Mouse (Mus musculus): ENCODE results near the gene Rpl9-ps1.

The Rpl9-ps1 gene

GRCm38 (mm10) chr11:83619037-83619436, 26.4 kb downstream of the Rpl9-ps1 start:
- no peak for DNase-seq (ENCODE audit: low spot score in 2 of 2)

DNA sequence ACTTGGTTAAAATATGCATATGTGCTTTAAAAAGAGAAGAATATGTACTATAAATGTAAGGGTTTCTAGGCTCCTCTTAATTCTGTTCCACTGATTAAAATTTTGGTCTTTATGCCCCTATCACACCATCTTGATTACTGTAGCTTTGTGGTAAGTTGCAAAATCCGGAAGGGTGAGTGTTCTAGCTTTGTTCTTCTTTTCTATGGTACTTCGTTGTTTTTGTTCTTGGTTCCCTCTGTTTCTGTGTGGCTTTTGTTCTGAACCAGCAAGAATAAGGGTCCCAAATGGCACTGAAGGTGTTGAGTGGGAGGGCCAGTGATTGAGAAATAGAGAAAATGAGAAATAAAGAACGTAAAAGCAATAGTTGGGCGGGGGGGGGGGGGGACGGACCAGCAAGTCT, 27.2 kb downstream of the Rpl9-ps1 start:
- no peak for DNase-seq (ENCODE audit: low spot score in 2 of 2)

- DNase-seq (ENCODE audit: low spot score in 2 of 2) = no peak
These were observed 28.8 kb downstream of the Rpl9-ps1 start for GRCm38 (mm10) chr11:83616586-83616985.

DNA sequence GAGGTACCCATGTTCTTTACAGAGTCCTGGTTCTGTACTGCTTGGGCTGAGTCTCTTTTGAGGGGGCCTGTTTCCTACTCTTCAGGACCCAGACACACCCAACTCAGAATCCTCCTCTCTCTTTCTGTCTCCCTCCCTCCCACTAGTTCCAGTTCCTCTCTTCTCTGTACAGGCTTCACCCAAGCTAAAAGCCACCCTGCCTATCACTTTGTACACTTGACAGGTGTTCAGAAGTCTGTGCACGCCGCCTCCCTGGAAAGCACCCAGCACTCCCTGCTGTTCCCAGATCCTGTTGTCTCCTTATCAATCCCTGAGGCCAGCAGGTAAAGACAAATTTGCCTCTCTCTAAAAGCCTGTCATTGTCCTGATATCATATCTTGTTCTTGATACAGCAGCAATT, 34.5 kb downstream of the Rpl9-ps1 start:
- no peak for DNase-seq (ENCODE audit: low spot score in 2 of 2)

GRCm38 (mm10) chr11:83606396-83606795, 39.0 kb downstream of the Rpl9-ps1 start:
- DNase-seq (ENCODE audit: low spot score in 2 of 2) = no peak

DNA sequence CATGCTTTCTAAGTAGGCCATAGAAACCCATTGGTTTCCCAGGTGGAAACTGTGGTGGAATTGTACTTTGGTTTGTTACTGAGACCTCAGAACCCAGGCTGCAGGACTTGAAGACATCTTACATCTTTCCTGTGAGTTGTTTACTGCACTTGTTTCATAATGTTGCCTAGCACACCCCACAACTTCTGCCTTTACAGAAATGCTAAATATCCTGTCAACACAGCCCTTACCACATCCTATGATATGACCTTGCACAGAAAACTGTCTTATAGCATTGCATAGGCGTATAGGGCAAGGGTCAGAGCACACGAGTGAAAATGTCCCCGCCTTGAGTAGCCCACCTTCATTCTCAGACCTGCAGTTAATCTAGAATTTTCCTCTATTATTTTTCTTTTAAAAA, 39.9 kb downstream of the Rpl9-ps1 start:
- no peak for DNase-seq (ENCODE audit: low spot score in 2 of 2)

DNA sequence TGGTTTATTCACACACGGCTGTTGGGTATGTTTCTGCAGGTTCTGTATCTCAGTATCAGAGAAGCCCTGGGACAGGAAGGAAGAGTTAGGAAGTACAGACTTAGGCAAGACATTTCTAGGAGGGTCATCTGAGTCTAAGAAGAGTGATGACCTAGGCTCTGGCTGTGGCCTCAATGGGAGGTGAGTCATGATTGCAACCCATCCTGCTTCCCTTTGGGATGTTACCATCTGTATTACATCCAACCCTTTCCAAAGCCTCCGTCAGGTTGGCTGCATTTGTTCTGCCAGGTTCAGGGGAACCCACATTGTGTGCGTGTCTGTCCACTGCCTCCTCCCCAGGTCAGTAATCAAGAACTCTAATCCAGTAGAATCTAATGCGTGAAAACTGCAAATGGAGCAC, 40.7 kb downstream of the Rpl9-ps1 start:
- DNase-seq (ENCODE audit: low spot score in 2 of 2) = no peak

DNA sequence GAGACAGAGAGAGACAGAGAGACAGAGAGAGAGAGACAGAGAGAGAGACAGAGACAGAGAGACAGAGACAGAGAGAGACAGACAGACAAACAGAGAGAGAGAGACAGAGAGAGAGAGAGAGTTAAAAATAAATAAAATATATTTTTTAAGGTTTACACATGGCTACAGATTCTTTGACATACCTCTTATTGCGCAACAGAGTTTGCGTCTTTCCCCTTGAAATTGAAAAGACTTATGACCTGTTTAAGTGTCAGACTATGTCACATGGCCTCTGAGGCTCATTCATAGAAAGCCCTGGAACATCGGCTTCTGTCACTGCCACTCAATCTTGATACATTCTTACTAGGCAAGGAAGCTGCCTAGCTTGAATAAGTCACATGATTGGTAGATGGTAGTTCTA, 42.0 kb downstream of the Rpl9-ps1 start:
- DNase-seq (ENCODE audit: low spot score in 2 of 2) = no peak

- DNase-seq (ENCODE audit: low spot score in 2 of 2) = no peak
These were observed 44.8 kb downstream of the Rpl9-ps1 start for GRCm38 (mm10) chr11:83600576-83600975.

GRCm38 (mm10) chr11:83598991-83599390, 46.4 kb downstream of the Rpl9-ps1 start:
- DNase-seq (ENCODE audit: low spot score in 2 of 2) = no peak

DNA sequence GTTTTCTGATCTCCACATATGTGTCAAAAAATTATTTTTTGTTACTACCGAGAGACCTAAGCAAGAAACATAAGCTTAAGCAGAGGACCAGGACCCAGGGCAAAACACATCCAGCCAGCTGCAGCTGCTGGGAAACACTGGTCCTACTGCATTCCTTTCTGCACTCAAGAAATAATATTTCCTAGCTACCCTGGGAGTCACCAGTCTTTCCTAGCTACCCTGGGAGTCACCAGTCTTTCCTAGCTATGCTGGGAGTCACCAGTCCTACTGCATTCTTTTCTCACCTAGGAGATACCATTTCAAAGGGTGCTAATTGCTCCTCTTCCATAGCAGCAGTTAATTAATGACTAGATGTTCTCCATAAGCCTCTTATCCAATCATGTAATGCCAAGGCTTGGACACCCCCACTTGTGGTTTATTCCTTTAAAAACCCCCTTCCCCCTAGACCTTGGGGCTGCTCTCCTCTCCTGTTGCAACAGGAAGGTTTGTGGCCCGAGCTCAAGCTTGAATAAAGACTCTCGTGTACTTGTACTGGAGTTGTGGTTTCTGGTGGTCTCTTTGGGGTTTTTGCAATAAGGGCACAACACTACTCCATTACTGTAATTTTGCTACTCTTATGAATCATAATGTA, 47.1 kb downstream of the Rpl9-ps1 start:
- DNase-seq (ENCODE audit: low spot score in 2 of 2) = no peak

- no peak for DNase-seq (ENCODE audit: low spot score in 2 of 2)
These were observed 47.6 kb downstream of the Rpl9-ps1 start for GRCm38 (mm10) chr11:83597796-83598195.

DNA sequence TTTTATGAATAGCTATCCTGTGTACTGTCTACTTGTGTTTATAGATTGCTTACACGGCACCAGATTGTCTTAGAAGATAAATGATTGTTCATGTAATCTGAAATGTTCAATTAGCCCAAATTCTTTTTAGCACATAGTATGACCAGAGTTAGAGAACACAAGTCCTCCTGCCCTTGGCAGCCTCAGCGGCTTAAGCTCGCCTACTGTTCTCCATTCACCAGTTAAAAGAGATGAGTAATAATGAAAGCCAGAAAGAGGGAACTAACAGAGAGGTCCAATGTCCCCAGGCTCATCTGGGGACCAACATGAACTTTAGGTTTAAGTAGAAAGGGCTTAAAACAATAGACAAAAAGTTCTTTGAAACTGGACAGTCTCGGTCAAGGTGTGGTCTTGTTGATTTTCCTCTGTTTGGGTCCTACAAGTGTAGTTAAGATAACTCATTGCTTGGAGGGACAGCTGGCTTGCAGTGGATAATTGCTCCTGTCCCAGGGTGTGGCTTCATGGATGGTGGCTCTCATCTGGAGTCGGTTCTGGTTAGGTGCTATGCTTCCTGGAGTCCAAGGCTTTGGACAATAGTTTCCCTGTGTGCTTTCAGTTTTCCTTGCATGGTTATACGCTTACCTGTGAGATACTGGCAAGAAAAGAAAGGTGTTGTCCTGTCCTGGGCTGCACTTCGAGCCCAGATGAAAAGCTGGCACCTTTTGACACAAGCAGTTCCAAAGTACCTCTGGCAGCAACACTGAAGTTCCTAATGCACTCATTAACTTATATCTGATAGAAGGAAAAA, 49.6 kb downstream of the Rpl9-ps1 start:
- DNase-seq (ENCODE audit: low spot score in 2 of 2) = no peak
